Mouse (Mus musculus) thymus, postnatal 0 days (tissue): ENCODE data around the gene Nck2. TPM values are rescaled to one million over a fixed set of nuclear protein-coding genes. Genes with fewer than 3 reads are reported as not detected.

Experiments
- DNase-seq: peaks from one replicate; pipeline ENCODE4 v3.0.0-alpha.2; 2015; ENCODE audit warnings: low spot score
- polyA plus RNA-seq: library from polyadenylated mRNA; unstranded; fragments of >200 nt; fragmentation: Nextera tagmentation; extraction: Ambion mirVana; gene quantifications from 2 replicates; pipeline ENCODE4 v1.2.1, GENCODE M21; 2015

Gene Nck2
- polyA plus RNA-seq, 1 experiment from 2014 or later, result 103 TPM

- peak; percentile 81 for DNase-seq
These were observed 117.8 kb downstream of the Nck2 start for GRCm38 (mm10) chr1:43562002-43562666.

- no peak for DNase-seq
These were observed 120.9 kb downstream of the Nck2 start for GRCm38 (mm10) chr1:43565260-43565659.

DNA sequence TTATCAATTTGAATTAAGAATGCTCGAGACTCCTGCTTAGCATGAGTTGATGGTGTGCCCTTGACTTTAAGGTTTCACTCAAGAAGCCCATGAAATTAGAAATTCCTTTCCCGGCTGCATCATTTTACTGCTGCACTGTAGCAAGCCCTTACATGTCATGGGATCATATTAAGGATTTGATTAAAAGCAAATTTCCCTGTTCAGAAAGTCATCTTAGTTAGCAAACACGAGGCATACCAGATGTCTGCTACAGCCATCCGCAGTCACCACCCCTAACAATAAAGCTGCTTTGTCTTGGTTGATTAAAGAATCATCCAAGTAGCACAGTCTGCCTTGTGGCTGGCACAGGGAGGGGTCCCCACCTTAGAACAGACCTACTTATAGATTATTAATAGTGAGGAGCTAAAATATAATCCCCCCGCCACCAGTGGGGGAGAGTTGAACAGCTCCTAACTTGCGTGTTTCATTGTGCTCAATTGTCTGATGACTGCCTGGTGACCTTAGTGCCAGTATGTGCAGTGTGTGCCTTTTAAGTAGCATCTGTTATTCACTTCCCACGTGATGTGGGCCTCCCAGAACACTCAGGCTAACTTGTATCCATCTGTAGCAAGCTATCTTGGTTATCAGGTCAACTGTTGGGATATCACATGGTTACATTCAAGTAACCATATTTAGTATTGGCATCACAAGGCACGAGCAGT is 122.4 kb downstream of the Nck2 start:
- no peak for DNase-seq

GRCm38 (mm10) chr1:43568824-43569223 is 124.4 kb downstream of the Nck2 start:
- DNase-seq, result no peak

DNA sequence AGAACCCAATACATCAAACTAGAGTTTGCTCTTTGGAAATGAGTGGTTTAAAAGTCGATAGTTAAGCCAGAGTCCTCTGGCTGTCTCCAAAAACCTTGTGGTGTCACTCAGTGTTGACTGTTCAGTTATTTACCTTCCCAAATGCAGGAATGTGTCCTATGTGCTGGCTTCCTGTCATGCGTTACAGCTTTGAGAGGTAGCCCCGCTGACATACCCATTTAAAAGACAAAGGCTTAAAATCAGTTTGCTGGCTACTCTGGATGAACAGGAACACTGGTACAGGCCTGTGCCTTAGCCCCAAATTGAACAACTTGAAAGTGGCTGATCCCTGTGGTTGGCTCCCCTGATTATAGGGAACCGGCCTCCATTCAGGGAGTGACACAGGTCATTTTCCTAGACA is 126.7 kb downstream of the Nck2 start:
- DNase-seq, result no peak

GRCm38 (mm10) chr1:43574793-43575304 is 130.5 kb downstream of the Nck2 start:
- DNase-seq, result no peak

GRCm38 (mm10) chr1:43577371-43577770 is 133.0 kb downstream of the Nck2 start:
- no peak for DNase-seq

DNA sequence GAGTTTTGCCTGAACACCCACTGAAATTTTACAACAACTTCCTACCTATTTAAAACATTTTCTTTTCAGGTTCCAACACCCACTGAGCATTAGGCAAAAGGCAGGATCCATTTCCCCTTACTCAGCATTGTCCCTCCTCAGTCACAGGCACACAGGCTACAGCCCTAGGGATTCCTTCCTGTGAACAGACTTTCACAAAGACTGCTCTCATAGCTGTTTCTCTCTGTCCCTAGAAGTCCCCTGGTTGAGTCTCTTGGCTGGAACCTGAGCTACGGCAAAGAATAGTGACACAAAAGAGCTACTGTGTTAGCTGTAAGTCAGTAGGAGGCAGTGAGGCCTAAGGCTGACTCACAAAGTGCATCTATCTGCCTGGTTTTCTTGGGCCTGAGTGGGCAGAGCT is 139.2 kb downstream of the Nck2 start:
- DNase-seq, result no peak

GRCm38 (mm10) chr1:43589001-43589400 is 144.6 kb downstream of the Nck2 start:
- no peak for DNase-seq

DNA sequence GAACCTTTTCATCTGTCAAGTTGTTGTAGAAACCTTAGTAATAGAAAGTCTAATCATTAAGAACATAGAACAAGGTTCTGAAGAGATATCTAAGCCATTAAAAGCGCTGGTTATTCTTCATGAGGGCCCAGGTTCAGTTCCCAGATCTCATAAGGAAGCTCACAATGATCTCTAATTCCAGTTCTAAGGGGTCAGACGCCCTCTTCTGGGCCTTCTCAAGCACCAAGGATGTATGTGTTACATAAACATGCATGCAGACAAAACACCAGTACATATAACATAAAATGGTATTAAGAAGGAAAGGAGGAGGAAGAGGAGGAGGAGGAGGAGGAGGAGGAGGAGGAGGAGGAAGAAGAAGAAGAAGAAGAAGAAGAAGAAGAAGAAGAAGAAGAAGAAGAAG is 145.5 kb downstream of the Nck2 start:
- no peak for DNase-seq

GRCm38 (mm10) chr1:43590727-43591126 is 146.3 kb downstream of the Nck2 start:
- DNase-seq, result peak; percentile 9

DNA sequence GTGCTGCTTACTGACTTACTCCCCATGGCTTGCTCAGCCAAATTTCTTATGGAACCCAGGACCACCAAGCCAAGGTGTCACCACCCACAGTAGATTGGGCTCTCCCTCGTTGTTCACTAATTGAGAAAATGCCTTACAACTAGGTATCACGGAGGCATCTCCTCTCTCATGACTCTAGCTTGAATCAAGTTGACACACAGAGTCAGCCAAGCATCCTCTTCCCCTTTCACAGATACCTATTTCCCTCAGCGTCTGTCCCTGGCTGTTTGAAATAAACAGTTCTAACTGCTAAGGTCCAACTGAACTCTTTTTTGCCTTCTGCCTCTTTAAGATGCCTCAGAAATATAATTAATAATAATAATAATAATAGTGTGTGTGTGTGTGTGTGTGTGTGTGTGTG is 148.7 kb downstream of the Nck2 start:
- no peak for DNase-seq

DNA sequence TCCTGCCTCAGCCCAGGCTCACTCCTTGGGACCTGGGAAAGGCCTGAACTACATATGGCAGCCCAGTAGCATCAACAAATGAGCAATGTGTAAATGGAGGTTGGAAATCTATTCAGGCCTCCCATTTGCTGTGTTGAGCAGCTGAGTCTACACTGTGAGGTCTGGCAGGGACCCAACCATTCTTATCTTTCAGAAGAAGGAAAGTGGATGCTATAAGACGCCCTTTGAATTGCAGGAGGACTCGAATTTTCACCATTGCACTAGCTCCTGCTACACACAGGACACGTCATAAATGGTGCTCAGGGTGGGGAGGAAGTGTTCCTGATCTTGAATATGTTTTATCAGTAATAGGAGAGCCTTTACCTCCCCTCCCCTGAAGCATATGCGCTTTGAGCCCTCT is 150.4 kb downstream of the Nck2 start:
- DNase-seq, result no peak

- DNase-seq, result no peak
These were observed 153.4 kb downstream of the Nck2 start for GRCm38 (mm10) chr1:43597731-43598130.

- DNase-seq, result no peak
These were observed 155.1 kb downstream of the Nck2 start for GRCm38 (mm10) chr1:43599483-43599882.

GRCm38 (mm10) chr1:43601054-43601453 is 156.7 kb downstream of the Nck2 start:
- peak; percentile 78 for DNase-seq

DNA sequence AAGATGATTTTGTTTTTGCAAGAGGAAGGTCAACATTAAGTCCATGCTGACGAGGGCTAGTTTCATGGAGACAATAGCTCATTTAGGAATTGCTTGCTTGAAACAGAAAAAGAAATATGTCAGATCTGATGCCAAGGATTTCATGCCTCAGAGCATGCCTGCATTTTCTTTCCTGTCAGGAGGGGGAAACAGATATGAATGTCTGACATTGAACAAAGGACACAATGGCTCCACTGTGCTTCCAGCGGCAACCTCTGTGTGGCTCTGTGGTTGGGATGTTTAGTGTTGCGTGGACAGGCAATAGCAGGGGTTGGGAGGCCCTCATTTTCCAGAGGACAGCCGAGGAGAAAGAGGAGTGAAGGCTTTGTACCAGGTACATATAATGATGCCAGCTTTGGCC is 171.6 kb downstream of the Nck2 start:
- DNase-seq, result no peak

Other genes with a start within 250 kb of the Nck2 start
- 5.3 and 6.0 TPM in 2 replicates for gene Fhl2, start 247.6 kb upstream of the Nck2 start, polyA plus RNA-seq